Mouse (Mus musculus) liver, embryonic 14.5 days (tissue): ENCODE measurements around the gene Vcl. TPM values are rescaled to one million over a fixed set of nuclear protein-coding genes. Genes with fewer than 3 reads are reported as not detected.

Source experiments
- ATAC-seq: fragments of 200-750 bp; cut with Nextera tagmentation; 2 replicates; pipeline ENCODE4 v1.8.0; 2017; ENCODE audit warnings: moderate number of reproducible peaks, mild to moderate bottlenecking, moderate library complexity; ENCODE audit not compliant: insufficient read depth
- DNase-seq, 3 experiments: peaks; one replicate each; pipeline ENCODE4 v3.0.0-alpha.2; 2012 to 2013; ENCODE audit warnings: low read depth in 3 of 3, low spot score in 3 of 3
- H3K27ac ChIP-seq: fragments of 300-500 bp; sonication (generic); 2 replicates; pipeline ENCODE4 v1.5.1; 2014; ENCODE audit warnings: moderate library complexity, mild to moderate bottlenecking, control low read depth, inconsistent platforms
- H3K27me3 ChIP-seq: fragments of 300-500 bp; sonication (generic); 2 replicates; pipeline ENCODE4 v1.6.1; 2014; ENCODE audit warnings: mild to moderate bottlenecking, low read length, moderate library complexity; ENCODE audit not compliant: control insufficient read depth, insufficient read depth
- H3K36me3 ChIP-seq: fragments of 300-500 bp; sonication (generic); replicated peaks from 2 replicates; pipeline ENCODE4 v1.6.1; 2014; ENCODE audit warnings: low read depth; ENCODE audit not compliant: control insufficient read depth, insufficient read depth
- H3K4me1 ChIP-seq, 2 experiments: fragments of 200-500 bp in 1 of 2; fragments of 300-500 bp in 1 of 2; sonication (generic) in 1 of 2; replicated peaks; 2 replicates each; pipeline ENCODE4 v1.6.1; 2012 to 2014; ENCODE audit warnings: antibody characterized with exemption in 1 of 2, inconsistent platforms in 1 of 2, low read length in 1 of 2; ENCODE audit not compliant: control insufficient read depth in 2 of 2, insufficient read depth in 2 of 2
- H3K4me2 ChIP-seq: fragments of 300-500 bp; sonication (generic); 2 replicates; pipeline ENCODE4 v1.6.1; 2014; ENCODE audit warnings: low read depth, mild to moderate bottlenecking, control low read depth, moderate library complexity
- H3K4me3 ChIP-seq, 2 experiments: fragments of 200-500 bp in 1 of 2; fragments of 300-500 bp in 1 of 2; sonication (generic) in 1 of 2; 2 replicates each; pipeline ENCODE4 v1.5.1; 2012 to 2014; ENCODE audit warnings: low read depth in 2 of 2, low read length in 2 of 2, mild to moderate bottlenecking in 2 of 2, control low read depth in 1 of 2, inconsistent platforms in 1 of 2, moderate library complexity in 1 of 2; ENCODE audit not compliant: insufficient read depth in 1 of 2
- H3K9ac ChIP-seq: fragments of 300-500 bp; sonication (generic); replicated peaks from 2 replicates; pipeline ENCODE4 v1.6.1; 2014; ENCODE audit warnings: mild to moderate bottlenecking, control low read depth, moderate library complexity
- H3K9me3 ChIP-seq: fragments of 300-500 bp; sonication (generic); 2 replicates; pipeline ENCODE4 v1.6.1; 2016; ENCODE audit warnings: low read length, mixed read lengths; ENCODE audit not compliant: control insufficient read depth
- CTCF ChIP-seq: IDR thresholded peaks from 2 replicates; pipeline ENCODE4 v1.5.1; 2016; ENCODE audit warnings: antibody characterized with exemption, low read depth, control low read depth
- EP300 ChIP-seq: IDR thresholded peaks from 2 replicates; pipeline ENCODE4 v1.6.1; 2016; ENCODE audit warnings: antibody characterized with exemption, low read depth
- WGBS: fragments of 180-500 bp; shearing (Covaris S2); extraction: QIAGEN DNeasy Blood & Tissue Kit; methylation state at CpG from one replicate; pipeline ENCODE4 v1.1.7; 2014; ENCODE audit not compliant: insufficient replicate concordance; 5-methylcytosine and 5-hydroxymethylcytosine counted together
- polyA plus RNA-seq, 2 experiments: library from polyadenylated mRNA; depleted of rRNA in 1 of 2; stranded (reverse) in 1 of 2; unstranded in 1 of 2; fragments of >200 nt; fragmentation: Nextera tagmentation in 1 of 2; extraction: Ambion mirVana in 1 of 2; gene quantifications; 2 replicates each; pipeline versions ENCODE4 v1.2.1 to v1.2.3; 2012 to 2014

The Vcl gene
- polyA plus RNA-seq, 2 experiments = 16.5 to 17.1 TPM

GRCm38 (mm10) chr14:21013800-21014334, 84.7 kb downstream of the Vcl start:
- DNase-seq = no peak
- no peak for ATAC-seq
- TF ChIP-seq CTCF = no peak
- no peak for TF ChIP-seq EP300
- Histone ChIP-seq H3K27ac (no peak overlapping the region), H3K27me3 (no peaks in the 10 kb centered on the region), H3K9me3 (no peaks in the 10 kb centered on the region), H3K4me2 (no peak overlapping the region), H3K4me3 (no peak overlapping the region), H3K36me3 (peaks cover 16% of the 10 kb centered on the region), H3K4me1 (no peaks in the 10 kb centered on the region), H3K9ac (no peak overlapping the region)
- WGBS = 54% methylated on average over 5 of the region's 5 CpGs

GRCm38 (mm10) chr14:21017871-21018270, 88.7 kb downstream of the Vcl start:
- Histone ChIP-seq H3K27me3 (no peaks in the 10 kb centered on the region), H3K9ac (no peak overlapping the region), H3K4me3 (no peak overlapping the region), H3K4me2 (no peak overlapping the region), H3K4me1 (no peaks in the 10 kb centered on the region), H3K36me3 (peaks cover 24% of the 10 kb centered on the region), H3K27ac (no peak overlapping the region), H3K9me3 (no peaks in the 10 kb centered on the region)
- DNase-seq (no peak), ATAC-seq (no peak)
- TF ChIP-seq EP300 (no peak), CTCF (no peak)
- 78% methylated on average over 5 of the region's 5 CpGs for WGBS

- TF ChIP-seq CTCF = peak; percentile 53
- no peak for TF ChIP-seq EP300
- 0 out of 2 replicates have a peak, but pooled peaks have one; percentile 28 for ATAC-seq
- 58% methylated on average over 3 of the region's 3 CpGs for WGBS
Observed at GRCm38 (mm10) chr14:21018977-21019376, 89.8 kb downstream of the Vcl start.

DNA sequence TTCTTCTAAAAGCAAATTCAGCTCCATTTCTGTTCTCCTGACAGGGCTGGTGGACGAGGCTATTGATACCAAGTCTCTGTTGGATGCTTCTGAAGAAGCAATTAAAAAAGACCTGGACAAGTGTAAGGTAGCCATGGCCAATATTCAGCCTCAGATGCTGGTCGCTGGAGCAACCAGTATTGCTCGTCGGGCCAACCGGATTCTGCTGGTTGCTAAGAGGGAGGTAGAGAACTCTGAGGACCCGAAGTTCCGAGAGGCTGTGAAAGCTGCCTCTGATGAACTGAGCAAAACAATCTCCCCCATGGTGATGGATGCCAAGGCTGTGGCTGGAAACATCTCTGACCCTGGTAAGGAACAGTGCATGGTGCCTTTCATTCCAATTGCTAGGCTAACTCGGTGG, 91.2 kb downstream of the Vcl start:
- ATAC-seq = no peak

More at GRCm38 (mm10) chr14:21018977-21019376, 89.8 kb downstream of the Vcl start:
- no peaks in the 10 kb centered on the region for H3K4me1 ChIP-seq
- DNase-seq = peak in 2 of 3 experiments; percentile 13 to 27
- H3K9me3 ChIP-seq = no peaks in the 10 kb centered on the region
- no peak overlapping the region for H3K4me3 ChIP-seq
- no peak overlapping the region for H3K27ac ChIP-seq
- no peak overlapping the region for H3K9ac ChIP-seq
- H3K27me3 ChIP-seq = no peaks in the 10 kb centered on the region
- H3K4me2 ChIP-seq = no peak overlapping the region
- H3K36me3 ChIP-seq = peaks cover 27% of the 10 kb centered on the region

GRCm38 (mm10) chr14:21027542-21027941, 98.3 kb downstream of the Vcl start:
- ATAC-seq (no peak), DNase-seq (no peak)
- Histone ChIP-seq H3K4me2 (no peak overlapping the region), H3K4me1 (peaks cover 0 to 4% of the 10 kb centered on the region in 2 experiments; a peak in 1 of 4 replicates), H3K4me3 (no peak overlapping the region), H3K9ac (no peak overlapping the region), H3K27me3 (no peaks in the 10 kb centered on the region), H3K36me3 (peaks cover 21% of the 10 kb centered on the region), H3K9me3 (no peaks in the 10 kb centered on the region), H3K27ac (no peak overlapping the region)
- TF ChIP-seq CTCF = no peak
- no peak for TF ChIP-seq EP300

More for the DNA sequence above, 91.2 kb downstream of the Vcl start:
- DNase-seq = no peak
- Histone ChIP-seq H3K4me2 (no peak overlapping the region), H3K27ac (no peak overlapping the region), H3K27me3 (no peaks in the 10 kb centered on the region), H3K9ac (no peak overlapping the region), H3K36me3 (peaks cover 27% of the 10 kb centered on the region), H3K4me3 (no peak overlapping the region), H3K9me3 (no peaks in the 10 kb centered on the region), H3K4me1 (no peaks in the 10 kb centered on the region)
- 81% methylated on average over 8 of the region's 8 CpGs for WGBS
- TF ChIP-seq EP300 (no peak), CTCF (no peak)
